Mouse (Mus musculus) kidney, adult 11 months (tissue): Measurements from ENCODE around the gene Ssx9.
"Not testable (repeated sequence)": the region's sequence is repeated elsewhere in the genome, so short reads cannot be mapped to it uniquely, and the experiment has no call there.

Experiments used
- DNase-seq: peaks from one replicate; pipeline ENCODE4 v3.0.0; 2022

Ssx9 gene

GRCm38 (mm10) chrX:8748132-8748531 is at the start of gene Ssx9:
Gene Ssx9 (plus strand): TSS chrX:8748432.
- DNase-seq = not testable (repeated sequence)

GRCm38 (mm10) chrX:8732907-8733306 is 15.3 kb upstream of the Ssx9 start:
- no peak for DNase-seq

- not testable (repeated sequence) for DNase-seq
Observed at GRCm38 (mm10) chrX:8803391-8803790, 55.2 kb downstream of the Ssx9 start, which contains the start of gene Ssxb5. Gene Ssxb5 (plus strand): TSS chrX:8803691.
